Mouse (Mus musculus) monocyte, adult 2 months (primary cell): ENCODE measurements around the gene N4bp2.
"Not testable (repeated sequence)": the region's sequence is repeated elsewhere in the genome, so short reads cannot be mapped to it uniquely, and the experiment has no call there.

Experiments used
- DNase-seq, 2 experiments: peaks; one replicate each; pipeline ENCODE4 v3.0.0; 2022; ENCODE audit warnings: low spot score in 2 of 2, low read depth in 1 of 2

Gene N4bp2

DNA sequence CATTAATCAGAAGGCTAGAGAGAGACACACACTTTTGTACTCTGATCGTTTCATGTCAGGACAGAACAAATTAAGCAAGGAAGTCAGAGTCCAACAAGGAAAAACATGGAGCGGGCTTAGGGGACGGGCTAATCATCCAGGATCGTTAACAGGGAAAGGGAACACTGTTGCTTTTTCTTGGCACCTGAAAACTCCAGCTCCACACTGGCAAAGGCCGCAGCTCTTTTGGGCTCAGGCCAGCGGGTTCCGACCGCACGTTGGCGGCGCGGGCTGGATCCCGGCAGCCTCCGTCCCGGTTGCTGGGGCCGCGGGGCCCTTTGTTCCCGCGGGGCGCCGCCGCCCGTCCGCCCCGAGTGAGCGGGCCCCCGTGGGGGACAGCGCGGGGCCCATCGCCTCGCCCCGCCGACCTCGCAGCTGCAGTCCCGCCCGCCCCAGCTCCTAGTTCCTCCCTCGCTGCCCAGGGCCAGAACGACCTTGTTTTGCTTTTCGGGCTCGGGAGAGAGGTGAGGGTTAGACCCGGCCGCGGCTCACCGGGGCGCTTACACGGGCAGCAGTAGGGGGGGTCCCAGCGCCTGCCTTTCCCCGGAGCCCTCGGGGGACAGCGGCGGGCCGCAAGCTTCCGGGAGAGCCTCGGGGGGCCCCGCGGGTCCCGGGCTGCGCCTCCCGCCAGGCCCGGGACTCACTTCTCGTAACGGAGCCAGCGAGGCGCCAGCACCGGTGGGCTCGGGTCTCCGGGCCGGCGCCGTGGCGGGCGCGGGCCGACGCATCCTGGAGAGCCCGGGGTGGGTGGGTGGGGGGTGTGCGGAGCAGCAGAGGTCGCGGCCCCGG lies at the start of gene N4bp2:
TSS of gene N4bp2 (plus strand) at position 434 of the 828 bp plus-strand sequence.
- DNase-seq, result peak; percentile 5 to 36

DNA sequence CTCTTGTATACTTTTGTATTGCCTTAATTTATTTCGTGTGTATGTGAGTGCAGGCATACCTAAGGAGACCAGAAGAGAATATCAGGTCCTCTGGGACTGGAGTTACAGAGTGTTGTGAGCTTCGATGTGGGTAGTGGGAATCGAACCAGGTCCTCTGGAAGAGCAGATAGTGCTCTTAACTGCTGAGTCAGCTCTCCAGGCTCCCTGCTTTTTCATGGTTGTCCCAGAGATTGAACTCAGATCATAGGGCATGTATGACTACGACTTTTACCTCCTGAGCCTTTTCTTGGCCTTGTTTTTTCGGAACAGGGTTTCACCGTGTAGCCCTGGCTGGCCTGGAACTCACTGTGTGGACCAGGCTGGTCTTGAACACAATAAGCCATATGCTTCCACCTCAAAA lies 48.2 kb upstream of the N4bp2 start:
- no peak for DNase-seq

DNA sequence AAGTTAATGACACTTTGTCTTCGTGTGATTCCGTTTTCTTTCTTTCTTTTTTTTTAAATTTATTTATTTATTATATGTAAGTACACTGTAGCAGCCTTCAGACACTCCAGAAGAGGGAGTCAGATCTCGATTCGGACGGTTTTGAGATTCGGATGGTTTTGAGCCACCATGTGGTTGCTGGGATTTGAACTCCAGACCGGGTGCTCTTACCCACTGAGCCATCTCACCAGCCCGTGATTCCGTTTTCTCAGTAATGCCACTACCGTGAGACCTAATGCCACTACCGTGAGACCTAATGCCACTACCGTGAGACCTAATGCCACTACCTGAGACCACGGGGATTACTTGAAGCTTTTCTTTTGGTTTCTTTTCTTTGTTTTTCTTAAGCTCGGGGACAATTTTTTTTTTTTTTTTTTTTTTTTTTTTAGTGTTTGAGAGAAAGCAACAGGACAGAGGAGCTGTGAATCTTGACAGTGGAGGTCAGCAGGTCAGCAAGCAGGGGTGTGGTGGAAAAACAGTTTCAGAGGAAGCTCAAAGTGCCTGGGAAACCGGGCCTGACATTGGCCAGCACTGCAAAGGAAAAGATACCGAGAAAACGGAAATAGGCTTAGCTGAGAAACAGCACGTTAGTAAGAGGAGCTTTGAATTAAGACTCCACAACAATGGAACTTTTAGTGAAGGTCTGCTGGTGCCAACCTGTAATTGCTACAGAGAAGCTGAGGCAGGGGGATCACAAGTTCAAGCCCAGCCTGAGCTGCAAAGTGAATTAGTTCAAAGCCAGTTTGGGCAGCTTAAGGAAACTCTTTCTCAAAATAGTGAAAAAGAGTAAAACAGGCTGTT lies 46.0 kb upstream of the N4bp2 start:
- DNase-seq, result no peak

DNA sequence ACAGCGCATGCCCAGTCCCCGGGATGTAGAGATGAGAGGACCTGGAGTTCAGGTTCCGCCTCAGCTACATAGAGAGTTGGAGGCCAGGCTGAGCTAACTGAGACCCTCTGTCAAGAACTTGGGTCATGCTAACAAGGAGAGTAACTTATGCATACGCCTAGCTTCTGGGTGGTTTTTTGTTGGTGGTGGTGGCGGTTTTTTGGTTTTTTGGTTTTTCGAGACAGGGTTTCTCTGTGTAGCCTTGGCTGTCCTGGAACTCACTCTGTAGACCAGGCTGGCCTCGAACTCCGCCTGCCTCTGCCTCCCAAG lies 45.5 kb upstream of the N4bp2 start:
- DNase-seq, result not testable (repeated sequence)

DNA sequence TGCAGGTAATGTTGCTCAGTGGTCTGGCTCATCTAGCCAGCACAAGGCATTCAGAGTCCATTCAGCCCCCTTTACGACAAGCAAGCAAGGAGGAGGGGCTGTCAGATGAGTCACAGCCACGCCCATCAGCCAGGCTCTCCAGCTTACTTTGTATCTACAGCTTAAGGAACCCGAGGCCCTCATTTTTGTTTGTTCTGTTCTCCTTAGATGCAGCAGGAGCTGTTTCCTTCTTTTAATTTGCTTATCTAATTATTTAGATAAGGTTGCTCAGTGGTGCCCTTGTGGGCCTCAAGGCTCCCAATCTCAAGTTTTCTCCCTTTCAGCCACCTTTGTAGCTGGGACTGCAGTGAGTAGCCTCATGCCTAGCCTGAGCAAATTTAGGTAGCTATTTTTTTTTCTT lies 45.0 kb upstream of the N4bp2 start:
- no peak for DNase-seq

DNA sequence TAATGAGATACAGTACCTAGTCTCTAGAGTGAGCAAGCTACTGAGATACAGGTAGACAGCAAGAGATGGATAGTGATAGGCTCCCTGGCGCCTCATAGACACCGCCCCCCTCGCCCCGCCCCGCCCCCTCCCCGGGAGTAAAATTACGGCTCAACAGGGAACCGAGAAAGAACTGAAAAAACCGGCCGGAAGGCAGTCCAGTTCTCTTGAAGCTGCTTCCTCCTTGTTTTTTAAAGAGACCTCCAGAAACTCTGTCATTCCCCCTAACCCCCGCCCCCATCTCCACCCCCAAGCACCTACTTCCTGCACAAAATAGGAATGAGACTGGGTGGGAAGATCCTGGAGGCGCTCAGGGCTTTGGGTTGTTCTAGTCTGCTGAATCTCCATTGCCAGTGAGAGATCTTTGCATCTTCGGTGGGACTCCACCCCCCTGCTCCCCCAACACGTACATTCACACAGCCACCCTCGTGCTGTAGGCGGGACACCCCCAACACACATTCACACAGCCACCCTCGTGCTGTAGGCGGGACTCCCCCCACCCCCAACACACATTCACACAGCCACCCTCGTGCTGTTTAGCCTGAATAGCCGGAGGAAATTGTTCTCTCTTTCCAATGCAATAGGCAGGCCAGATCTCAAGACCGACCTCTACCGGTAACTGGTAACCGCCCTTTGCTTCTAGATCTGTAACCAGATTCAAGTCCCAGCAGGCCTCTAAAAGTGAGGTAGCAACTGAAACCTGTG lies 38.8 kb upstream of the N4bp2 start:
- peak; percentile 7 to 61 for DNase-seq

DNA sequence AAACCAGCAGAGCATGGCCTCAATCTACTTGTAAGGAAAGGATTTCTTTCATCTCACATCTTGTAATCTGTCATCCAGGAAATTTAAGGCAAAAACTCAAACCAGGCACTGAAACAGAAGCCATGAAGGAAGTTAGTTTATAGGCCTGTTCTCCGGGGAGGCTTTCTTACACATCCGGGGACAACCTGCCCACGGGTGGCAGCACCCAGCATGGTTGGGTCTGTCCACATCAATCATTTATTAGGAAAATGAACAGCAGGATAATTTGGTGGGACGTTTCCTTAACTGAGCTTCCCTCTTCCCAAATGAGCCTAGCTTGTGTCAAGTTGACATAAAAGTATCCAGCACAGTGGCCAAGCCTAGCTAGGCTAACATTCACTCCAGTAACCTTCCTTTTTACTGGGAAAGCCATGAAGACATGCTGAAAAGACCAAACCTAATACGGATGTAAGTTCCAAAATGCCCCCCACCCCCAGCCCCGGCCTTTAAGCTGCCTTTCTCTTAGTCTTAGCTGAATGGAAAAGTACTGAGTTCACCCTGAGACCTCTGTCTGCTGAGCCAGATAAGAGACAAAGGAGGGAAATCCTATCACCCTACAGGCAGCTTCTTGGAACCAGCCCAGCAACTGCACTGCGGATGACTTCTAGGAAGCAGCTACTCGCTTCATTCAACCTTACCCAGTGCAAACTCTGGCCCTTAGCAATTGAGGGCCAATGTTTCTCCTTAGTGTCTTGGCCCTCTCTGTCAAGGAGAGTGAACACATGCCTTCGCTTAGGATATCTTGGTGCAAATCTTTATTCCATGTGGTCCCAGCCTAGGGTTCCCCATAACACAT lies 31.9 kb upstream of the N4bp2 start:
- DNase-seq, result no peak

DNA sequence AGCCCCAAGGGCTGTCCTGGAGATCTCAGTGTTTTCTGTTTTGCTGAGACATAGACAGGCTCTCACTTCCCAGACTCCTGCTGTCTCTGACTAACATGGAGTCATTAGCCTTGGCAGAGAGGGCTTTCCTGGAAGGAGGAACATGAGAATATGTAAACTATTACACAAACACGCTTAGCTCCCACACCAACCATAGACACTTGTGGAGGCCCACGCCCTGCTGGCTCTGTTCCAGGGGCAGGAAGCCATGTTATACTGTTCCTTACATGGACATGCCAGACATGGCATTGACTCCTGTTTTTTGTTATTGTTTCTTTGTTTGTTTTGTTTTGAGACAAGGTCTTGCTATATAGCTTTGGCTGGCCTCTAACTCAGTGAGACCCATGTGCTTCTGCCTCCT lies 27.7 kb upstream of the N4bp2 start:
- DNase-seq, result no peak

DNA sequence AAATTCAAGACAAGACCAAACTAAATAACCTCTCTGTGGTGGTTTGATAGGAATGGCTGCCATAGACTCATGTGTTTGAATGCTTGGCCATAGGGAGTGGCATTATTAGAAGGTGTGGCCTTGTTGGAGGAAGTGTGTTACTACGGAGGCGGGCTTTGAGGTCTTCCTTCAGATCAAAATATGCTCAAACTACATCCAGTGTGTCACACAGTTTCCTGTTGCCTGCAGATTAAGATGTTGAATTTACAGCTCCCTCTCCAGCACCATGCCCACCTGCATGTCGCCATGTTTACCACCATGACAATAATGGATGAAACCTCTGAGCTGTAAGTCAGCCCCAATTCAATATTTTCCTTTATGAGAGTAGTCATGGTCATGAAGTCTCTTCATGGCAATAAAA lies 24.0 kb upstream of the N4bp2 start:
- no peak for DNase-seq

DNA sequence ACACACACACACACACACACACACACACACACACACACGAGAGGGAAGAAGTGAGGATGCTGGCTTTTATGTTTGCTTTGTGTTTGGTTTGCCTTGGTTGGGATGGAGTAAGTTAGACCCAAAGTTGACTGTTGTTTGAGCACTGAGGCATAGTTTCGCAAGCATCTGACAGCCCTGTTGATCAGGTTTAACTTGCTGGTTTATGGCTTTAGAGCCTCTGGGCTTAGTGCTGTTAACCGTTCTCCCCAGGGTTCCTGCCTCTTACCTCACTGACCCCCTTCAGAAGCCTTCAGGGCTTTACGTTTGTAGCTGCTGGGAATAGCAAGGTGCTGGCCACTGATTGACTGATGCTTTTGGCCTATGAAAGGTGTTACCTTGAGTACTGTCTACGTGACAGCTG lies 16.4 kb upstream of the N4bp2 start:
- no peak for DNase-seq

DNA sequence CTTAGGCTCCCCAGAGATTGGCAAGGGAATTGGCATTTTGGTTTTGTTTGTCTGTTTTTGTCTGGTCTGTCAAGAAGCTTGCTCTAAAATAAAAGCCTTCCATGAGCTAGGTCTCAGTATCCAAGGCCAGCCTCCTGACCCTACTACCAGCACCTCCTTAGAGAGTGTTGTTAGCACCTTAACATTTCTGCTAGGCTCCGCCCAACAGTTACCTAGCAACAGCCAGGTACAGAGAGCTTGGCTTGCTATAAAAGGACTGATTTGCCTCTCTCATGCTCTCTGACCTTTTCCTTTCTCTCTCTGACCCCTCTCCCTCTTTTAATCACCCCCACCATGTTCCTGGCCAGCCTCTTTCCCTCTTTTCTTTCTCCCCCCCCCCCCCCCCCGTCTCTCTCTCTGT lies 14.9 kb upstream of the N4bp2 start:
- DNase-seq, result no peak

DNA sequence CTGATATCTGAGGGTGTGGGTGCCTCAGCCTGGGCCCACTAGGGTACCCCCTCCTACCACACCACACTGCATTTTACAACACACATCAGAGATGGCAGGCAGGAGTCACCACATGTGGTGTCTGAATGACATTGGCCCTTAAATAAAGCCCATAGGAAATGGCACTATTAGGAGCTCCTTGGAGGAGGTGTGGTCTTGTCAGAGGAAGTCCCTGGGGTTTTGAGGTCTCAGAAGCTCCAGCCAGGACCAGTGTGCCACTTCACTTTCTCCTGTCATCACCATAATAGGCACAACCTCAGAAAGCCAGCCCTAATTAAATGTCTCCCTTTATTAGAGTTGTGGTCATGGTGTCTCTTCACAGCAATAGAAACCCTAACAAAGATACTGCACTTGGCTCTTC lies 14.4 kb upstream of the N4bp2 start:
- no peak for DNase-seq

DNA sequence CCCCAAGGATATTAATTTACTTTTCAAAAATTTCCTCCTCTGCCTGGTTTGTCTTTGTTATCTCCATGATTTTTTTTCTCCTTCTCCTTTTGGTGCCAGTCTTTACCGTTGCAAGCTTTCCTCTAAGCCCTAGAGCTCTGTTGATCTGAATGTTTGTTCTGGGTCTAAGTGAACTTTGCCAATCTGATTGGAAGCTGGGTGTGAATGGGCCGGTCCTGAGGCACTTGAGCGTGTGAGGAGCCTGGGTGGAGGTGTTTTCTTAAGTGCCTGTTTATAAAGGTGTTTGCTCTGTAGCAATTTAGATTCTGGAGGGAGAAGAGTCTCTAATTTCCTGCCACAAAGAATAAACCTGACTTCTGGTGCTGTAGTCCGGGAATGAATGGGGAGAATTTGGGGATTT lies 11.3 kb upstream of the N4bp2 start:
- DNase-seq, result no peak

DNA sequence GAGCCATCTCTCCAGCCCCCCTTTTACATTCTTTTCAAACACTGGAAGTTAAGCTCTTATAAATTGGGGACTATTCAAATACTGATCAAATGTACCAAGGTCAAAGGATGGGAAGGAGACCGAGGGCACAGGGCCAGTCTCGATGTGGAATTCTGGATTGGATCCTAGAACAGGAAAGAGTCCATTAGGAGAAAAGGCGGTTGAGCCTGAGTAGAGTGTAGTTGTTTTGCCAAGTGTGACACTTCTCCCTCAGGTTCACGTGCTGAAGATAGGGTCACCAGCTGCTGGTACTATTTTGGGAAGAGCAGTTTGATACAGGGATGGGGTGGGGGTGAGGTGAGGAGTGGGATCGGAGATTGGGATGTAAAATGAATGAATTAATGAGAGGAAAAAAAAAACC lies 7.5 kb upstream of the N4bp2 start:
- DNase-seq, result no peak

DNA sequence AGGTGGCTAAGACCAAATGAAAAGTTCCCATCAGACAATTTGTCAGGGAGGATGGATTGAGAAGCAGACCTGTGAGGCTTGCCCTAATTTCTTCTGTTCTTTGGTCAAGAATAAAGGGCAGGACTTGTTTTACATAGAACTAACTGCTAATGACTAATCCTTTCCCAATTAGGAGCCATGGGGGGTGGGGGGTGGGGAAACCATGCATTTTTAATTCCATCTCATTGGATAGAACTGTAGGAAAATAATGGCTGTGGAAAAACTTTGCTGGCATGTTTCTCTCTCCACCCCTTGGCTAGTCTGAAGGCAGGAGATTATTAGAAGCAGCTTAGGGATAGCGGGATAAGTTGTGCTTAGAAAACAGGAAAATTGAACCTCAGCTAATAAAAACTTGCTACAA lies 6.2 kb upstream of the N4bp2 start:
- DNase-seq, result no peak

DNA sequence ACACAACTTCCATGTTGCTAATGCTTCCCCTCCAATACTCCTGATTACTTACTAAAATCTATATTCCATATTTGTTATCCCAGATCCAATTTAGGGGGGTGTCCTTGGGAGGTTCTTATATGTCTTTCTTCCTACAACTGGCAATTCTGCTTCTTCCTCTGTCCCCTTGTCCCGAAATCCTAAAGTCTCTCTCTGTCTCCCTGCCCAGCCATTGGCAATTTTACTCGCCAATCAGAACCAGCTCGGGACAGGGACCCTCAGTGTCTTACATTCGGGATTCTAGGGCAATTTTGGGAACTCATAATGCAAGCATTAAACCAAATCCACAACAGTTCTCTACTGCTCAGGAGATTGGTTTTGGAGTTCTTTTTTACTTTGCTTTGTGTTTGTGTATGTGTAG lies 3.3 kb upstream of the N4bp2 start:
- DNase-seq, result no peak

DNA sequence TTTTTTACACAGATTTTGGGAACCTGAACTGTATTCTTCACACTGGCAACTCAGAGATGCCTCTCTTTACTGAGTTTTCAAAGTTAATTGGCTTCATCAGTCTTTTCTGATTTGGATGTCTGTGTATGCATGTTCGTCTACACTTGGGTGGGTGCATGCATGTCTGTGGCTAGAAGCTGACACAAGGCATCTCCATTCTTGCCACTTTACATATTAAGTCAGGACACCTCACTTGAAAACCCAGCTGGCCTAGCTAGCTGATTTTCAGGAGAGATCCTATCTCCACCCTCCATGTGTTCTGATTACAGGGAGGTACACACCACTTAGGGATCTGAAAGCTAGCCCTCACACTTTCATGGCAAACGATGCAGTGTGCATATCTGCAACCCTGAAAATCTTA lies 2.7 kb upstream of the N4bp2 start:
- no peak for DNase-seq

DNA sequence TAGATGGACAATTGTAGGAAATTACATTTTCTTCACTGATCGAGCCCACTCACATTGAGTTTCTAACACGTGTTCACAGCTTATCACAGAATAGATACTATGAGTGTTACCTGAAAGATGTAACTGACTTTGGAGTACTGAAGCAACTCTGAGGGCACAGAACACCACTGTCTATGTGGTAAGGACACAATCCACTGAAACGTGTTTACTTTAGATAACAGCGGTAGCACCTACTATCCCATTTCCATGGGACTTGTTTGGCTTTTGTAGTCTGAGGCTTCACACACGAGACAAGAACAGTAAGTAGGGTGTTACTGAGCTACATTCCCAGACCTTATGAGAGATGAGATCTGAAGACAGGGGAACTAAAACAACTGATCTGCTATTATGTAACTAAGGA lies 2.3 kb upstream of the N4bp2 start:
- no peak for DNase-seq

DNA sequence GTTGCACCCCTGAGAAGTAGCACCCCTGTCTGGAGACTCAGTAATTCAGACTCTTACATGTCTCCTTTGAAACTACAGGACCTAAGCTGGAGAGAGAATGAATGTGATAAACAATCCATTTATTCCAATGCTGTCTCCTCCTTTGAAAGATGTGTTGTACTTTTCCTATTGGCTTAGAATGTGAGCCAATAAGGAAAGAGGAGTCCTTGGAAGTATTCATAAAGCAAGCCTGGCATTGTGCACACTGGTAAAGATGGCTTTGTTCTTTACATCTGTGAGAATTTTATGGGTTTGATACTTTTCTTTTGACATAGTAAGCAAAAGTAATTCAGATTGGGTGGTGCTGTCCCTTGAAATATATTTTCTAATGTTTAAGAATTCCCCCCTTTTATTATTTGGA lies 1.4 kb upstream of the N4bp2 start:
- DNase-seq, result no peak

DNA sequence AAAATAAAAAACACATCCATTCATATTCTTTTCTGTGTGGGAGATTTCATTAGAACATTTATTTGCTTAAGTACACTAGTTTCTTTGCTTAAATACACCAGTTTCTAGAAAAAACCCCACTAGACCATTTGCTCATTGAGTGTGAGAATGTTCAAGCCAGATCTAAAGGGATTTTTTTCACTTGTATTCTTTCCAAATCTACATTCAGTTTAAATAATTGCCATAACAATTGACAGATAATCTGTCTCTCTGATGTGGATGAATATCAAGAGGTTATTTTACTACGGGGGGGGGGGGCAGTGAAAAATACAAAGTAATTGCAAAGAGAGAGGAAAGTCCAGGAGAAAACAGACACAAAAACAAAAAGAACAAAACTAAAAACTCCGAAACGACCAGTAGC lies 635 bp upstream of the N4bp2 start:
- DNase-seq, result no peak
